Mouse (Mus musculus) lung, embryonic 15.5 days (tissue): ENCODE measurements at regions not wholly inside any gene's neighbourhood (a gene's known extent, or its start where the extent isn't known, plus 50 kb on each side); places are given as distances from the start of the nearest gene placed in this dataset.

Experiments
- ATAC-seq: fragments of 200-750 bp; cut with Nextera tagmentation; 2 replicates; pipeline ENCODE4 v1.8.0; 2017; ENCODE audit warnings: moderate number of reproducible peaks, borderline replicate concordance; ENCODE audit not compliant: low FRiP score, low TSS enrichment; ENCODE audit errors: extremely low read depth
- H3K27ac ChIP-seq: fragments of 300-500 bp; sonication (generic); 2 replicates; pipeline ENCODE4 v1.5.1; 2015; ENCODE audit warnings: moderate library complexity, mild to moderate bottlenecking, inconsistent platforms
- H3K27me3 ChIP-seq: fragments of 300-500 bp; sonication (generic); 2 replicates; pipeline ENCODE4 v1.6.1; 2015; ENCODE audit warnings: inconsistent platforms
- H3K36me3 ChIP-seq: fragments of 300-500 bp; sonication (generic); 2 replicates; pipeline ENCODE4 v1.6.1; 2015; ENCODE audit warnings: inconsistent platforms
- H3K4me1 ChIP-seq: fragments of 300-500 bp; sonication (generic); 2 replicates; pipeline ENCODE4 v1.6.1; 2015; ENCODE audit warnings: inconsistent platforms
- H3K4me2 ChIP-seq: fragments of 300-500 bp; sonication (generic); 2 replicates; pipeline ENCODE4 v1.6.1; 2015; ENCODE audit warnings: inconsistent platforms, mild to moderate bottlenecking, moderate library complexity
- H3K4me3 ChIP-seq: fragments of 300-500 bp; sonication (generic); 2 replicates; pipeline ENCODE4 v1.5.1; 2015; ENCODE audit warnings: mild to moderate bottlenecking, inconsistent platforms
- H3K9ac ChIP-seq: fragments of 300-500 bp; sonication (generic); 2 replicates; pipeline ENCODE4 v1.6.1; 2015; ENCODE audit warnings: inconsistent platforms
- H3K9me3 ChIP-seq: fragments of 300-500 bp; sonication (generic); 2 replicates; pipeline ENCODE4 v1.6.1; 2016; ENCODE audit warnings: inconsistent platforms
- WGBS: fragments of 180-500 bp; shearing (Covaris S2); methylation state at CpG from one replicate; pipeline ENCODE4 v1.1.7; 2015; 5-methylcytosine and 5-hydroxymethylcytosine counted together

DNA sequence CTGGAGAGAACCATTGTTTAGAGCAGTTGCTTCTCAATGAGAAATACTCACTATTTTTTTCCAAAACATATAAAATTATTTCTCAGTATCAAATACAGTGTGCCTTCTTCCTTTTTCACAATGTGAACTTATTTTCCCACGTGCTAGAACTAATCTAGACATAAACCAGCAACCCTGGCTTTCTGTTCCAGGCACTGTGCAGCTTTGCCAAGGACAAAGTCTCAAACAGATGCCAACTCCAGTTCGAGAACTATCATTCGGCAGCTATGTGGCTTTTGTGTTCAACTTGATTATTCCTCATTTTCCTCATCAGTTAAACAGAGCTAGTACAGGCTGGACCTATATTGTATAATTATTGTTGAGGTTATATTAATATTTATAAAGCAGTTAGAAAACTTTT, 116.2 kb downstream of the Rpl36a-ps1 start:
- Histone ChIP-seq H3K9me3 (no peaks in the 10 kb centered on the region), H3K4me2 (no peak overlapping the region), H3K9ac (no peak overlapping the region), H3K4me3 (no peak overlapping the region), H3K4me1 (no peaks in the 10 kb centered on the region), H3K27me3 (no peaks in the 10 kb centered on the region), H3K36me3 (no peaks in the 10 kb centered on the region), H3K27ac (no peak overlapping the region)
- ATAC-seq = no peak
- 69% methylated on average over 3 of the region's 3 CpGs for WGBS

DNA sequence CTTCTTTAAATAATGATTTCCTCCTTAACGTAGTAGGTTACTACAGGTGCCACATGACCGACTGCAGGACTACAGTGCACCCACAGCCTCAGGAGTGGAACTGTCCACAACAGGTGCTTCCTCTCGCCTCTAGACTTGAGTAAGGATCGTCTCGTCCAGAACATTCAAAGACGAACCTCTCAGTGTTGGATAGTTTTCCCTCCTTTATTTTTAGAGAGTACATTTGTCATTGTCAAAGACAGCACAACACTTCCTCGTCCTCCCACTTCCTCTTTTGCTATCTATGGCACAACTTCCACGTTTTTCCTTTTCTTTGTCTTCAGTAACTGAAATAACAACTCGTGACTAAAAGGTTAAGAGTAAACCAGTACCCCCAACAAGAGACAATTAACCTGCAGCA, 120.7 kb downstream of the Rpl36a-ps1 start:
- H3K9ac ChIP-seq = no peak overlapping the region
- no peak overlapping the region for H3K27ac ChIP-seq
- H3K4me2 ChIP-seq = no peak overlapping the region
- WGBS = 55% methylated on average over 9 of the region's 9 CpGs
- no peaks in the 10 kb centered on the region for H3K9me3 ChIP-seq
- no peak overlapping the region for H3K4me3 ChIP-seq
- 0 out of 2 replicates have a peak, but pooled peaks cover 3% of the 10 kb centered on the region for H3K4me1 ChIP-seq
- no peaks in the 10 kb centered on the region for H3K27me3 ChIP-seq
- no peak for ATAC-seq
- no peaks in the 10 kb centered on the region for H3K36me3 ChIP-seq

DNA sequence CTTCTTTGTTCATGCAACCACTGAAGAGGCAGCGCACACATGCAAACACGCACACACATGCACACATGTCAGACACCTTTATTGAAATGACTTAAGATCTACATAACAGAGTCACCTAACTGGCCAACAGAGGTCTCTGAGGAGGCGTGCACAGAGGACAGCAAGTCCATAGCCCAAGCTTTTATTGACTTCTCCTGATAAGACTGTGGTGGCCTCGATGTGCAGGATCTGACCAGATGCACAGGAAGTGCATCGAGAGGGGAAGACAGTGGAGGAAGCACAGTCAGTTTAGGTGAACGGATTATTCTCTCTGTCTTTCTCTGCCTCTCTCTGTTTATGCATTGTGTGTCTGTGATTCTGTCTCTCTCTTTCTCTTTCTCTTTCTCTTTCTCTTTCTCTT, 124.2 kb downstream of the Rpl36a-ps1 start:
- no peaks in the 10 kb centered on the region for H3K9me3 ChIP-seq
- ATAC-seq = no peak
- no peaks in the 10 kb centered on the region for H3K36me3 ChIP-seq
- no peak overlapping the region for H3K27ac ChIP-seq
- H3K4me2 ChIP-seq = no peak overlapping the region
- 53% methylated on average over 6 of the region's 6 CpGs for WGBS
- H3K4me1 ChIP-seq = 0 out of 2 replicates have a peak, but pooled peaks cover 3% of the 10 kb centered on the region
- H3K4me3 ChIP-seq = no peak overlapping the region
- no peaks in the 10 kb centered on the region for H3K27me3 ChIP-seq
- no peak overlapping the region for H3K9ac ChIP-seq

DNA sequence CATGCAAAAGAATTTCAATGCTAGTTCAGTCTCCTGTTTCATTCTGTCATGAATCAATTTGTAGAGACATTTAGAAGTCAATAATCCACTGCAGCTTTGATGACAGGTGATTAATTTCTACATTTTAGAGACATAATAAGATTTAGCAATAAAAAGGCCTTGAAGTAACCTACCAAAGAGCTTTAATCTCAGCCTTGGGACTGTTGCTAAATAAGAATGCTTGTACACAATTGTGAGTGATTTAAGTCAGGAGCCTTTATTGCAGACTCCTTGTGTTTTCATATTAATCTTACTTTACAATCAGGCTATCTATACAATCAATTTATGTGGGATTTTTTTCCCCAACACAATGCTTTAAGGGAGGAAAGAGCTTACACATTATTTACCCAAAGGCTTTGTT, 127.2 kb downstream of the Rpl36a-ps1 start:
- no peaks in the 10 kb centered on the region for H3K27me3 ChIP-seq
- no peak overlapping the region for H3K4me2 ChIP-seq
- H3K9me3 ChIP-seq = no peaks in the 10 kb centered on the region
- no peak overlapping the region for H3K9ac ChIP-seq
- no peak overlapping the region for H3K4me3 ChIP-seq
- ATAC-seq = no peak
- 0 out of 2 replicates have a peak, but pooled peaks cover 8% of the 10 kb centered on the region for H3K4me1 ChIP-seq
- H3K27ac ChIP-seq = no peak overlapping the region
- H3K36me3 ChIP-seq = no peaks in the 10 kb centered on the region

DNA sequence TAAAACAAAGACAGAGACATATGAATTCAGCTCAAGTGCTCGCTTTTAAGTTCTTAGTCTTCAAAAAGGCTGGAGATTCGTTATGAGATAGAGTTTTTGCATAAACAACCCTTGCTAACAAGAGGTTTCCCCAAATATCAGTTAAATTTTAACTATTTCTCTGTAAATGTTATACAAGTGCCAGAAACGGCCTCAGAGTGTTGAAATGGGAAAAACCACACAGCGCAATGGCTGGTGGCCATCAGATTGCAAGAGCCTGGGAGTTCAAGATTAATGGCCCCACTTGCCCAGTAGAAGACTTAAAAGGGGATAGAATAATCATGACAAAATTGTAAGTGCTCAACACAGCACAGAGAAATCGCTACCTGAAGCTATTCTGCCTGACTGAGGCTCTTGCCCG, 130.1 kb downstream of the Rpl36a-ps1 start:
- Histone ChIP-seq H3K4me1 (0 out of 2 replicates have a peak, but pooled peaks cover 5% of the 10 kb centered on the region), H3K4me3 (no peak overlapping the region), H3K4me2 (peak overlapping the region; percentile 37), H3K9ac (no peak overlapping the region), H3K27ac (no peak overlapping the region), H3K27me3 (no peaks in the 10 kb centered on the region), H3K36me3 (no peaks in the 10 kb centered on the region), H3K9me3 (no peaks in the 10 kb centered on the region)
- ATAC-seq = no peak
- WGBS = 53% methylated on average over 6 of the region's 6 CpGs

DNA sequence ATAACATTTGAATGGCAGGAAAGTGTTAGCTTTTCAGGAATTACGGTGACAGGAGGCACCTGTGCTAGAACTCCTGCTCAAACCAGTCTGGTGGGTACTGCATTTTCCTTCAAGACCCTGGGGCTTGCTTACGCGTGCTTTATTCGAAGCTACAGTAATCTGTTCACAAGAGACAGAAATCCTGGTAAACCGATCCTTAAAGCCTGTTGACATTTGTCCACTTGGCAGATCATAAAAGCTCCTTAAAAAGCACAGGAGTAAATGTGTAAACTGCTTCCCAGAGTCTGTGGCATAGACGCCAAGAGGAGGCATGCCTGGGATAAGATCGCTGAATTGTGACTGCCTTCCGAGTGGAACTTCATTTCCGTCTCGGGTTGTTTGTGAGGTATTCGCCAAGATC, 130.5 kb downstream of the Rpl36a-ps1 start:
- WGBS = 27% methylated on average over 11 of the region's 11 CpGs
- Histone ChIP-seq H3K27ac (no peak overlapping the region), H3K4me2 (peak overlapping the region; percentile 37), H3K9ac (no peak overlapping the region), H3K27me3 (no peaks in the 10 kb centered on the region), H3K4me1 (0 out of 2 replicates have a peak, but pooled peaks cover 5% of the 10 kb centered on the region), H3K4me3 (no peak overlapping the region), H3K9me3 (no peaks in the 10 kb centered on the region), H3K36me3 (no peaks in the 10 kb centered on the region)
- no peak for ATAC-seq

DNA sequence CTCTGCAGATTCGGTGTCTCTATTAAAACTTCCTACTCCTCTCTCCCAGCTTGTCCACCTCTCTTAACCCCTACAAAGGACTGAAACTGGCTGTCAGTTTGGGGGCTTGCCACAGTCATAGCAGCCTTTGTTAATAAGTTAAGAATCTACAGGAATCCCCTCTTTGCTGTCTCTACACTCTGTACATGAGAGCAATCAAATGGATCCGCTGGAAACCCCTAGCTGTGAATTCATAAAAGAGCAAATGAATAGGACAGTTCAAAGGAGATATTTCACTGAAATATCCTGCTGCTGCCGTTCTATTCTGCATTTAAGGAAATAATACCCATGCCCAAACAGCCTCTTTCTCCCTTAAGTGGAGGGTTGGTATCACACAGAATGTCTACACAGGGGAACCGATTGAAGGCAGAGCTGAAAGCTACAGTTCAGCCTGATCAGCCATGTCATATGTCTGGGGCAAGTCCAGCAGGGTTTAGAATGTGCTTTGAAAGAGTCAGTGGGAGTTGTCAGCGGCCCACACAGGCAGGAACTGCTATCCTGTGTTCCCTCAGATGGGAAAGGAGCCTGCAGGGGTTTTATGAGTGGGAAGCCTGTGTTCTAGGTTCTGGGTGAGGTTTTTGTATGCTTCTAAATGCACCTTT, 131.9 kb downstream of the Rpl36a-ps1 start:
- Histone ChIP-seq H3K9me3 (no peaks in the 10 kb centered on the region), H3K27ac (no peak overlapping the region), H3K4me3 (no peak overlapping the region), H3K9ac (no peak overlapping the region), H3K4me2 (no peak overlapping the region), H3K27me3 (no peaks in the 10 kb centered on the region), H3K36me3 (no peaks in the 10 kb centered on the region), H3K4me1 (0 out of 2 replicates have a peak, but pooled peaks cover 5% of the 10 kb centered on the region)
- ATAC-seq = no peak
- 71% methylated on average over 5 of the region's 5 CpGs for WGBS

DNA sequence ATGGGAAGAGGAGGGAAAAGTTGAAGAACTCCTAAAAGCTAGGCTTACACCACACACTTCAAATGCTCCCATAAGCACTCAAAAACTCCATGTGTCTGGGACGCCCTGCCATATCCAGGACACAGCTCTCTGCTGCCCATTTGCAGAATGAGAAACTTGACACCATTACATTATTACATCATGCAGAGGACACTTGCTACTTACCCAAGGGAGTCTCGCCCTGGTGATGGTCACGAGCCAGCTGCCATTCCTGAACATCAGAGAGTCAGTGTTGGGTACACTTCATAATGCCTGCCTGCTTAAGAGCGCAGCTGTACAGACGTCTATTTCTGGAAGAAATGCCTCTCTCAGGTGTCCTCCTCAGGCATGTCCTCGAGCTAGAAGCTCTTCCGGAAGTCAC, 135.3 kb downstream of the Rpl36a-ps1 start:
- no peak overlapping the region for H3K27ac ChIP-seq
- no peaks in the 10 kb centered on the region for H3K27me3 ChIP-seq
- no peaks in the 10 kb centered on the region for H3K9me3 ChIP-seq
- no peaks in the 10 kb centered on the region for H3K36me3 ChIP-seq
- ATAC-seq = no peak
- H3K4me2 ChIP-seq = no peak overlapping the region
- no peak overlapping the region for H3K9ac ChIP-seq
- H3K4me1 ChIP-seq = 0 out of 2 replicates have a peak, but pooled peaks cover 4% of the 10 kb centered on the region
- 65% methylated on average over 7 of the region's 7 CpGs for WGBS
- H3K4me3 ChIP-seq = no peak overlapping the region

DNA sequence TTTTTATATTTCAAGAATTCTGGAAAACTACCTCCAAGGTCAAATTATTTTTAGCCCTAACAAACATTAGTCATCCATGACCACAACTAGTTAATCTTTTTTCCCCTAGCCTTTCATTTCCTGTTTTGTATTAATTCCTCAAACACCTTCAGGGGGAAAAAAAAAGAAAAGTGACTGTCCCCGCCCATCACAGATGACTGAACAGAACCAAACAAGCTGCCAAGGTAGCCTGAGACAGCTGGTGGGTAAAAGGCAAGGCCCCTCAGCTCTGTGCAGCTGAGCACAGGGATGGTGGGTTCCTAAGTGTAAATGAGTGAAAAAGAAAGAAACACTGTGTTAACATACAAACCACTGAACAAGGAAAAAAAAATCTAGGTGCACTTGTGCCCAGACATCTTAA, 145.6 kb downstream of the Rpl36a-ps1 start:
- Histone ChIP-seq H3K27me3 (no peaks in the 10 kb centered on the region), H3K4me3 (no peak overlapping the region), H3K9me3 (no peaks in the 10 kb centered on the region), H3K4me2 (no peak overlapping the region), H3K27ac (no peak overlapping the region), H3K36me3 (no peaks in the 10 kb centered on the region), H3K4me1 (no peaks in the 10 kb centered on the region), H3K9ac (no peak overlapping the region)
- 33% methylated on average over 1 of the region's 1 CpGs for WGBS
- ATAC-seq = no peak

DNA sequence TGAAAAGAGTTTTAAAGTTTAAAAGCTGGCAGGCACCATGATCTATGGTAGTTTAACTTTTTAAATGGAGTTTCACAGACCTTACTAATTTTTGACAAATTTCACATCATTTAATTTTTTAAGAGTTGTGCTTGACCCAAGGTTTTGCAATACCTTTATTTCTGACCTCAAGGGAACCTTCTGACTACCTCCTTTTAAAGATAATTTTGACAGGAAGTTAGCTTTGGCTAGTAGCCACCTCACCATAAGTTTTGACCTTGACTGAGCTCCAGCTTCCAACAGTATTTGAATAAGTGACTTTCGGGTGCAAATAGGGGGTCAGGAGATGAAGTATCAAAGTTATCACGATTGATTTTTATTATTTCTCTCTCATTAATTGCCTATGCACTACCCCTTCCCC, 149.9 kb downstream of the Rpl36a-ps1 start:
- Histone ChIP-seq H3K4me3 (no peak overlapping the region), H3K9ac (no peak overlapping the region), H3K4me1 (no peaks in the 10 kb centered on the region), H3K36me3 (no peaks in the 10 kb centered on the region), H3K9me3 (no peaks in the 10 kb centered on the region), H3K27me3 (no peaks in the 10 kb centered on the region), H3K4me2 (no peak overlapping the region), H3K27ac (no peak overlapping the region)
- WGBS = 56% methylated on average over 2 of the region's 2 CpGs
- ATAC-seq = no peak

DNA sequence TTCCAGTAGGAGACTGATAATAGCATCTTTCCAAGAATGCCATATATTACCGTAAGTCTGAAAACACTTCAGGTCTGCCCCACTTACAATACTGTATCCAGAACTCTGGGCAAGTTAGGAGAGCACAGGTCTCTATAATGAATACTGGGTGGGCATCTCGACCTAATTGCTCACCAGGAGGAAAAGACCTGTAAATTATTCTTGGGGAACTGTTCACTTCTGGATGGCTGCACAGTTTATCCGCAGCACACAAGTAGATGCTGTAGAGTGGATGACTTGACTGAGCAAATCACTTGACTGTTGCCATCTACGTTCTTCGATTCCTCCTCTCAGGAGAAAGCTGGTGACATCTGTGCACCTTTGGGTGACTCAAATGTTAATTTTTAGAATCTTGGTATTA, 159.8 kb downstream of the Rpl36a-ps1 start:
- Histone ChIP-seq H3K9me3 (no peaks in the 10 kb centered on the region), H3K27ac (no peak overlapping the region), H3K4me2 (no peak overlapping the region), H3K4me1 (no peaks in the 10 kb centered on the region), H3K9ac (no peak overlapping the region), H3K27me3 (no peaks in the 10 kb centered on the region), H3K36me3 (no peaks in the 10 kb centered on the region), H3K4me3 (no peak overlapping the region)
- WGBS = 85% methylated on average over 5 of the region's 5 CpGs
- no peak for ATAC-seq

DNA sequence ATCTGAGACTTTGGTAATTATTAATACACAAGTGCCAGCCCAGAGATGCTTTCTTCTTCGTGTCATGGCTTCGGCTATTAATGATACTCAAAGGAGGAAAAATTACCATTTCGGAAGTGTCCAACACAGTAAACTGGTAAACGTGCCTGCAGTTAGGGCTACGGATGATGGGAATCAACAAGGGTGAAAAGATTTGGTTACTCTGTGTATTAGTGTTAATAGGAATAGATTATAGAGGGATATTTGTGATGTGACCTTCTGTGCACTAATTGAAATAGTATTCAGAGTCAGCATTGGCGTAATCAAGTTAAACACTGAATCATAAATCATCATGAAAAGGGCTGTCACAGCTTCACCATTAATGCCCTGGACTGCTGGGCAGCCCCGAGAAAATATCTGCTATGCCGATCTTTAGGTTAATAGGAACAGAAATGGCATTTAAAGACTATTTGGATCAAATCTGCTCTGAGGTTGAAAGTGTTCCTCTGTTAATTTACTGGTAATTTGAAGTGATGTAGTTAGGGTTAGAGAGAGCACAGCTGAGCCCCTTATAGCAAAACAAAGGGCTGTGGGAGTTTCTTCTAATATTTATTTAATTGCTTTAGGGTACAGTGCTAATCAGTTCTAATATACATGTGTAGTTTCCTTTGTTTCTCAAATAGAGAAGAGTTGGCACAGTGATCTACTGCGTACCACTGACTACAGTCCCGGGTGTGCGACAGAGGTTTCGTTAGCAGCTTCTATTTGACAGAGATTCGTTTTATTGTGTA, 160.7 kb downstream of the Rpl36a-ps1 start:
- 76% methylated on average over 13 of the region's 13 CpGs for WGBS
- Histone ChIP-seq H3K4me1 (no peaks in the 10 kb centered on the region), H3K27me3 (no peaks in the 10 kb centered on the region), H3K9me3 (no peaks in the 10 kb centered on the region), H3K27ac (no peak overlapping the region), H3K36me3 (no peaks in the 10 kb centered on the region), H3K4me2 (no peak overlapping the region), H3K9ac (no peak overlapping the region), H3K4me3 (no peak overlapping the region)
- no peak for ATAC-seq
